Mouse (Mus musculus): Measurements from ENCODE around the gene Fancd2os. TPM values are rescaled to one million over a fixed set of nuclear protein-coding genes. Genes with fewer than 3 reads are reported as not detected.

Fancd2os gene
- 0.26 TPM in 1 of 2 replicates, not detected in the other for polyA plus RNA-seq (2016; fragmentation: Nextera tagmentation; extraction: Ambion mirVana)

DNA sequence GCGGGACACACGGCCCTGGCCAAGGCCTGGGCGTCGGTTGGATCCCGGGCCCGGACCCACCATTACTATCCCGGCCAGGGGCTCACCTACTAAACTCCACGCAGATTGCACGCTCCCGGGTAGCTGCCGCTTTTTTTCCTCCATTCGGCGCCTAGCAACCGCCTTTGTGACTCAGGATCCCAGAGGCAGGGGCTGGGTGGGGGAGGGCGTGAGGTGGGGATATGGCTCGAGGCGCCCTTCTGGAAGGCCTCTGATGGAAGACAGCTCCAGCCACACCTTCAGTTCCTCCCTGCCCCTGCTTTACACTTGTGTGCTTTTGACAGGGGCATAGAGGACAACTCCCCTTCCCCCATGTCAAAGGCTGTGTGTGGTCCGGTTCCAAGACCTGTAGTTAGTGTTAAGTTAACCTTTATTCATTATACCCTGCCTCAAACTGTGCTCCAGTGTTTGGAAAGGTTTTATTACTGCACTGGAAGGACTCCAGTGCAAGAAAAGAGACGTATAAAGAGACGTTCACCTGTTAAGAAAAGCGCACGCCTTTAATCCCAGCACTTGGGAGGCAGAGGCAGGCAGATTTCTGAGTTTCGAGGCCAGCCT, at the start of gene Fancd2os:
Fancd2os (minus strand) TSS at position 173 of the 597 bp plus-strand sequence.
- peaks cover 3% of the 10 kb centered on the region; the same call in 1 of the 2 replicates for H3K36me3 ChIP-seq
- 56% methylated on average over 23 of the region's 23 CpGs for WGBS
- H3K9me3 ChIP-seq (replicated peaks) = no peaks in the 10 kb centered on the region
- no peaks in the 10 kb centered on the region for H3K27me3 ChIP-seq (replicated peaks)
- ATAC-seq (ENCODE audit: insufficient number of reproducible peaks, low FRiP score) = no peak
- no peak within 1 kb of the TSS for H3K27ac ChIP-seq (ENCODE audit: poor library complexity, severe bottlenecking)
- H3K4me2 ChIP-seq = no peak within 1 kb of the TSS
- H3K4me1 ChIP-seq (replicated peaks) = peaks cover 3% of the 10 kb centered on the region
- no peak within 1 kb of the TSS for H3K4me3 ChIP-seq
- H3K9ac ChIP-seq = no peak within 1 kb of the TSS

DNA sequence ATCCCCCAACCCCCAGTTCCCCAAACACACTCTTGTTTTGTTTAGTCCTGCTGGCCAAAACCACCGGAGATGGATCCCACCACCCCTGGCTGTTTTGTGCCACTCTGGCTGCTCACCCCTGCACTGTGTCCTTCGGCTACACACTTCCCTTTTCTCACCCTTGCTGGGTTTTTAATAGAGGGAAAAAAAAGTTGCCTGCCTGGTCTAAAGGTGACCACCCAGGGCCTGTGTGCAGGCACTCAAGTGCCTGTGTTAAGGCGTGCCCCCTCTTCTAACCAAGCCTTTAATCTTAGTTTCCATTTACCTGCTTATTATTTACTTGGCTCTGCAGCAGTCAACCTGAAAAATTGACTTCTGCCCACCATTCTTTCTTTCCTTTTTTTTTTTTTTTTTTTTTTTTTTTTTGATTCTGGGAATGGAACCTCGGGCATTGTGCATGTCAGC, 49.7 kb upstream of the Fancd2os start:
- Histone ChIP-seq H3K4me2 (no peak overlapping the region), H3K9me3 (replicated peaks) (no peaks in the 10 kb centered on the region), H3K36me3 (no peaks in the 10 kb centered on the region), H3K9ac (no peak overlapping the region), H3K4me1 (replicated peaks) (0 out of 2 replicates have a peak, but pooled peaks cover 4% of the 10 kb centered on the region), H3K27ac (ENCODE audit: poor library complexity, severe bottlenecking) (no peak overlapping the region), H3K27me3 (replicated peaks) (no peaks in the 10 kb centered on the region), H3K4me3 (no peak overlapping the region)
- WGBS = 66% methylated on average over 4 of the region's 4 CpGs
- no peak for ATAC-seq (ENCODE audit: insufficient number of reproducible peaks, low FRiP score)

DNA sequence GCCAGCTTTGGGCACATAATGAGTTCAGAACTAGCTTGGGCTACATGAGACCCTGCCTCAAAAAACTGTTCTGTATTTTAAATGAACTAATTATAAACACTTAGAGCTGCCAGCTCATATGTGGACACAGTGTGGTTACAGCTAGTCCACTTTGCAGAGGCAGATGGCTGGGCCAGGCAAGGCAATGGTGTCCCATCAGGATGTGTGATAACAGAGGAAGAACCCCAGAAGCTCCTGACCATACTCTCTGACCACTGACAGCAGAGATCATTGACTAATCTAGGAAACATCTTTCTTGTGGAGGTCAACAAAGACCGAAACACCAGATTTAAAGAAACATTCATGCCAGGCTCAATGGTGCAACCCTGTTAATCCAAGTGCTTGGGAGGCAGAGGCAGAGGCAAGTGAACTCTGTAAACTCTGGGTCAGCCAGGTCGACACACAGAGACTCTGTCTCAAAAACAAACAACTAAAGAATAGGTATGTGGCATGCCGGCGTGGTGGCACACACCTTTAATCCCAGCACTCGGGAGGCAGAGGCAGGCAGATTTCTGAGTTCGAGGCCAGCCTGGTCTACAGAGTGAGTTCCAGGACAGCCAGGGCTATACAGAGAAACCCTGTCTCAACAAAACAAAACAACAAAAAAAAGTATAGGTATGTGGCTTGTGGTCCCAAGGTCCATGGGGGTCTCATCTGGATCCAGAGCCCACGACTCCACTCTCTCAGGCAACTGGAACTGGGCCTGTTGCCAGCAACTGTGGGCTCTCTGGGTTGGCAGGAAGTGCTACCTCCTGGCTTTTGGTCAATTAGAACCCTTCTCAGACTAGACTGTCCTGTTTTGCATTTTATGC, 49.1 kb upstream of the Fancd2os start:
- Histone ChIP-seq H3K36me3 (no peaks in the 10 kb centered on the region), H3K4me3 (no peak overlapping the region), H3K9me3 (replicated peaks) (no peaks in the 10 kb centered on the region), H3K27me3 (replicated peaks) (no peaks in the 10 kb centered on the region), H3K27ac (ENCODE audit: poor library complexity, severe bottlenecking) (no peak overlapping the region), H3K4me1 (replicated peaks) (no peaks in the 10 kb centered on the region; the same call in 1 of the 2 replicates), H3K9ac (no peak overlapping the region), H3K4me2 (no peak overlapping the region)
- WGBS = 82% methylated on average over 7 of the region's 7 CpGs
- ATAC-seq (ENCODE audit: insufficient number of reproducible peaks, low FRiP score) = no peak

DNA sequence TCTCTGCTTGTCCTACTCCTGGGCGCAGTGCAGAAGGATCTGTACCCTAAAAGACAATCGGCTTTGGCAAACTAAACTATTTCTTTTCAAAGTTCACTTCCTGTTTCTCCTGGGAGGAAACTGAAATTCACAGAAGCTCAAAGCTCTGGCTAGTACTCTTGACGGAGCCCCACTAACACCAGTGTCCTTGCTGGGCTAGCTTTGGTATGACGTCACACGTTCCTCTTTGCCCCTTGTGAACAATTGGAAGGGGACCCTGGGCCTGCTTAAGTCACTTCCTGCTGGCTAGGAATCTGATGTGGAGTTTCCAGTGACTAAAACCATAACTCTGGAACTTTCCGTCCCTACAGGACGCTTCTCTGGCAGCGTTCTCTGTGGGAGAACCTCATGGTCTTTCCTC, 44.3 kb upstream of the Fancd2os start:
- H3K27ac ChIP-seq (ENCODE audit: poor library complexity, severe bottlenecking) = peak overlapping the region; percentile 53; the same call in 1 of the 2 replicates

DNA sequence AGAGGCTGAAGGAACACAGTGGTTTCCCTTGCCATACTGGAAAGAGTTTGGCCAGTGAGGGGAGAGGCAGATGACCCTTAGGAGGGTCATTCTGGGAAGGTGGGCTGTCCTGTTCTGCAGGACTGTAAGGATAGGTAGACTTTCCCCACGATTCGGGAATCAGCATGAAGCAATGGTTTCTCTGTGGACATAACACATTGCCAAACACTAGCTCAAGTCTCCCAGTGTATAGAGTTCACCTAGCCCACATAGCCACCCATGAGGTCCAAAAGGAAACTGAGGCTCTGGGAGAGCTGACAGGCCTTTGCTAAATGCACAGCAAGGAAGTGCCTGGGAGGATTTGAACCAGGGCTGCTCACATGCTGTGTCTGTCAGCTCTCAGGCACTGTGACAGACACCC, 43.5 kb upstream of the Fancd2os start:
- Histone ChIP-seq H3K4me1 (replicated peaks) (no peaks in the 10 kb centered on the region; the same call in 1 of the 2 replicates), H3K27me3 (replicated peaks) (no peaks in the 10 kb centered on the region), H3K9ac (no peak overlapping the region), H3K9me3 (replicated peaks) (no peaks in the 10 kb centered on the region), H3K27ac (ENCODE audit: poor library complexity, severe bottlenecking) (0 out of 2 replicates have a peak overlapping the region, but pooled peaks have one; percentile 53), H3K4me2 (no peak overlapping the region), H3K36me3 (no peaks in the 10 kb centered on the region), H3K4me3 (no peak overlapping the region)
- WGBS = 93% methylated on average over 2 of the region's 2 CpGs
- ATAC-seq (ENCODE audit: insufficient number of reproducible peaks, low FRiP score) = no peak

More for the DNA sequence above, 44.3 kb upstream of the Fancd2os start:
- WGBS = 63% methylated on average over 8 of the region's 8 CpGs
- H3K4me1 ChIP-seq (replicated peaks) = no peaks in the 10 kb centered on the region; the same call in 1 of the 2 replicates
- no peak overlapping the region for H3K9ac ChIP-seq
- no peaks in the 10 kb centered on the region for H3K9me3 ChIP-seq (replicated peaks)
- no peak overlapping the region for H3K4me2 ChIP-seq
- H3K27me3 ChIP-seq (replicated peaks) = no peaks in the 10 kb centered on the region
- 0 out of 2 replicates have a peak, but pooled peaks have one; percentile 51 for ATAC-seq (ENCODE audit: insufficient number of reproducible peaks, low FRiP score)
- H3K4me3 ChIP-seq = no peak overlapping the region
- no peaks in the 10 kb centered on the region for H3K36me3 ChIP-seq

DNA sequence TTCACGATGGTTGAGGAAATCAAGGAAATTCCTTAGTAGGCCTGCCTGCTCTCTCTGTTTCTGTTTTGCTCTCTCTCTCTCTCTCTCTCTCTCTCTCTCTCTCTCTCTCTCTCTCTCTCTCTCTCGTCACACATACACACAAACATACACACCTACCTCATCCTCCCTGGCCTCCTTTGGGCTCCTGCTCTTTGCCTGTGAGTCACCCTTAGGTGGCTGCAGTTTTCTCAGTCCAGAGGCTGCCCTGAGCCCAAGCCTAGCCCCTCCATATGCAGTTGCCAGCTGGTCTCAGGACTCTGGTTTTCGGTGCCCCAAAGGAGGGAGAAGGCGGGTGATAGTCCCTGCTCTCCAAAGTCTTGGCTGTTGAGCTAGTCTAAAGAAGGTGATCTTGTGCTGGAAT, 42.5 kb upstream of the Fancd2os start:
- no peak for ATAC-seq (ENCODE audit: insufficient number of reproducible peaks, low FRiP score)
- Histone ChIP-seq H3K9ac (no peak overlapping the region), H3K4me2 (no peak overlapping the region), H3K27ac (ENCODE audit: poor library complexity, severe bottlenecking) (no peak overlapping the region), H3K36me3 (no peaks in the 10 kb centered on the region), H3K27me3 (replicated peaks) (no peaks in the 10 kb centered on the region), H3K9me3 (replicated peaks) (no peaks in the 10 kb centered on the region), H3K4me1 (replicated peaks) (peaks cover 3% of the 10 kb centered on the region; the same call in 1 of the 2 replicates), H3K4me3 (no peak overlapping the region)
- WGBS = 72% methylated on average over 4 of the region's 4 CpGs

DNA sequence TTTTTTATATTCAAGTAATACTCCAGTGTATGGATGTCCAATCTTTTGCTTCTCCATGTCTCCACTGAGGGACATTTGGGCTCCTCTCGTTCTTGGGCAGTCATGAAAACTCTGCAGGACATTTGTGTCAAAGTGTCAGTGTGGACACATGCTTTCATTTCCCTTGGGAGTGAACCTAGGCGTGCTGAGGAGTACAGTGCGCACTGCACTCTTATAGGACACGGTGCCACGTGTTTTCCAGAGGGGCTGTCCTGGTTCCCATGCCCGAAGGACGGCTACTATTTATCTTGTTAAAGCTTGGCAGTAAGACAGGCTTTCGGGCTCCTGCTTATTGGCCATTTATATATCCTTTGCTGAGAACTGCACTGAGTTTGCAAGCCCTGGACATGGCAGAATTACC, 42.1 kb upstream of the Fancd2os start:
- 77% methylated on average over 8 of the region's 8 CpGs for WGBS
- Histone ChIP-seq H3K27me3 (replicated peaks) (no peaks in the 10 kb centered on the region), H3K4me1 (replicated peaks) (peaks cover 3% of the 10 kb centered on the region; the same call in 1 of the 2 replicates), H3K4me2 (no peak overlapping the region), H3K36me3 (no peaks in the 10 kb centered on the region), H3K9me3 (replicated peaks) (no peaks in the 10 kb centered on the region), H3K4me3 (no peak overlapping the region), H3K9ac (no peak overlapping the region), H3K27ac (ENCODE audit: poor library complexity, severe bottlenecking) (no peak overlapping the region)
- no peak for ATAC-seq (ENCODE audit: insufficient number of reproducible peaks, low FRiP score)

DNA sequence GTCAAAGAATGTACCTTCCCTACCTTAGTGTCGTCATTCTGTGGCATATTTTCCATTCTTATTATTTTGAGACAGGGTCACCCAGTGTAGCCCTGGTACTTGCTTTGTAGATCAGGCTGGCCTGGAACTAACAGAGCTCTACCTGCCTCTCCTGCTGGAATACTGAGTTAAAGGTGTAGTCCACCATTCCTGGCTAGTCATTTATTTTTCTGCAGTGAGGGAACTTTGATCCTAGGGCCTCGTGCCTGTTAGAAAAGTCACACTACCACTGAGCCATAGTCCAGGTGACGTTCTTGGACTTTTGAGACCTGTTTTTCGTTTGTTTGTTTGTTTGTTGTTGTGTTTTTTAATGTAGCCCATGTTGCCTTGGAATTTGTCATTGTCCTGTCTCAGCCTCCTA, 38.7 kb upstream of the Fancd2os start:
- Histone ChIP-seq H3K36me3 (peaks cover under 1% of the 10 kb centered on the region; the same call in 1 of the 2 replicates), H3K27me3 (replicated peaks) (no peaks in the 10 kb centered on the region), H3K4me1 (replicated peaks) (peaks cover 3% of the 10 kb centered on the region; the same call in 1 of the 2 replicates), H3K9ac (no peak overlapping the region), H3K27ac (ENCODE audit: poor library complexity, severe bottlenecking) (no peak overlapping the region), H3K4me3 (no peak overlapping the region), H3K9me3 (replicated peaks) (no peaks in the 10 kb centered on the region), H3K4me2 (peak overlapping the region; percentile 74; the same call in 1 of the 2 replicates)
- no peak for ATAC-seq (ENCODE audit: insufficient number of reproducible peaks, low FRiP score)
- WGBS = 78% methylated on average over 4 of the region's 4 CpGs

DNA sequence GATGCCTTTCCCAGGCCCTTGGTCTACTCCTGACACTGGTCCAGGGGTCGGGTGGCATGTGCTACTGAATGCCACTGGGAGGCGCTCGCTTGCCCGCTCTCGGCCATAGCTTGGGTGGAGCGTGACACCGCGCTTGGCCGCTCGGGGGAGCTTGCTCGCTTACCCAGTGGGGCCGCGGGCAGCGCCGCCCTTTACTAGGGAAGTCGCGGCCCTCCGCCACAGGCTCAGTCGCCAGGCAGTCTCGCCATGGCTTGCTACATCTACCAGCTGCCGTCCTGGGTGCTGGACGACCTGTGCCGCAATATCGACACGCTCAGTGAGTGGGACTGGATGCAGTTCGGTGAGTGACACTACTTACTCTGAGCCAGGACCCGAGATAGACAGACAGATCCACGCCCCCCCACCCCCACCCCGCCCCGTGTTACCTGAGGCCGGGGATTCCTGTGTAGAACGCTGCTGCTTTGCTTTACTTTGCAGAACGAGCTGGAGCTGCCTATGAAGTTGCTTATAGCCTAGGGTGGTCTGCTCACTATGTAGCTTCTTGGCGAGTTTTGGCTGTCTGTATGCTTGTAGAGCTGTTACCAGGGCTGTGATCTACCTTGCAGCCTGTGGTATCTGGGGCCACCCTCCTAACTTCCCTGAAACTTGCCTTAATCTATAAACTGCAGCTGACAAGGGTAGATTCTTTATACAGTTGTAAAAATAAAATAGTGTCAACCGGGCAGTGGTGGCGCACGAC, 38.0 kb upstream of the Fancd2os start, which contains the start of gene Irak2:
Irak2 (plus strand) TSS at position 166 of the 739 bp plus-strand sequence.
- WGBS = 7% methylated on average over 37 of the region's 37 CpGs
- H3K9ac ChIP-seq = peak within 1 kb of the TSS; percentile 77

DNA sequence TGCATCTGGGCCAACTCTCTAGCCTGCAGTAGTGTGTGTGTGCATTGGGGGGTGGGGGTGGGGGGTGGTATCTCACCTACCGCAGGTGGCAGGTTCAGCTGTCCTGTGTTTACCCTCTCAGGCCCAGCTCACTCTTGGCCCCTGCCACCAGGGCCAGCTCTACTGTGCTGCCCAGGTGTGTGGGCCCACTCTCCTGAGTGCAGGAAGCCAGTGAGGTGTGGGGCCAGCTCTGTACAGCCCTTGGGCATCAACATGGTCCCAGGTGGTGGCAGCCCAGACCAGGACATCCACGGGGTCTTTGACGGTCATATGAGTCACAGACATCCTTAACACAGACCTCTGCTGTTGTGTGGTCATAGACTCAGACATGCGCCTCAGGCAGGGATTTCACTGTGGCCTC, 32.3 kb upstream of the Fancd2os start:
- peak; percentile 37; the same call in 1 of the 2 replicates for ATAC-seq (ENCODE audit: insufficient number of reproducible peaks, low FRiP score)
- Histone ChIP-seq H3K4me3 (no peak overlapping the region), H3K9ac (no peak overlapping the region), H3K27me3 (replicated peaks) (no peaks in the 10 kb centered on the region), H3K36me3 (peaks cover 55% of the 10 kb centered on the region), H3K4me2 (no peak overlapping the region), H3K4me1 (replicated peaks) (no peaks in the 10 kb centered on the region), H3K9me3 (replicated peaks) (no peaks in the 10 kb centered on the region), H3K27ac (ENCODE audit: poor library complexity, severe bottlenecking) (no peak overlapping the region)
- WGBS = 84% methylated on average over 4 of the region's 4 CpGs

More for the DNA sequence above, 38.0 kb upstream of the Fancd2os start, which contains the start of gene Irak2:
- H3K4me2 ChIP-seq = peak within 1 kb of the TSS; percentile 74
- H3K27ac ChIP-seq (ENCODE audit: poor library complexity, severe bottlenecking) = peak within 1 kb of the TSS; percentile 29; the same call in 1 of the 2 replicates
- peak within 1 kb of the TSS; percentile 59 for H3K4me3 ChIP-seq
- peaks cover 3% of the 10 kb centered on the region; the same call in 1 of the 2 replicates for H3K4me1 ChIP-seq (replicated peaks)
- no peaks in the 10 kb centered on the region for H3K9me3 ChIP-seq (replicated peaks)
- peaks cover 4% of the 10 kb centered on the region; the same call in 1 of the 2 replicates for H3K36me3 ChIP-seq
- no peaks in the 10 kb centered on the region for H3K27me3 ChIP-seq (replicated peaks)
- peak; percentile 90 for ATAC-seq (ENCODE audit: insufficient number of reproducible peaks, low FRiP score)
